Mouse (Mus musculus) lung, embryonic 14.5 days (tissue): Measurements from ENCODE around the gene Clmn. TPM values are rescaled to one million over a fixed set of nuclear protein-coding genes. Genes with fewer than 3 reads are reported as not detected.
"Not testable (repeated sequence)": the region's sequence is repeated elsewhere in the genome, so short reads cannot be mapped to it uniquely, and the experiment has no call there.

Source experiments
- ATAC-seq: fragments of 200-750 bp; cut with Nextera tagmentation; 2 replicates; pipeline ENCODE4 v1.8.0; 2017; ENCODE audit warnings: mild to moderate bottlenecking, moderate TSS enrichment, moderate library complexity; ENCODE audit not compliant: insufficient read depth
- DNase-seq: peaks from one replicate; pipeline ENCODE4 v3.0.0-alpha.2; 2015
- H3K27ac ChIP-seq: fragments of 300-500 bp; sonication (generic); 2 replicates; pipeline ENCODE4 v1.5.1; 2014; ENCODE audit warnings: low read depth, mild to moderate bottlenecking, moderate library complexity
- H3K27me3 ChIP-seq: fragments of 300-500 bp; sonication (generic); 2 replicates; pipeline ENCODE4 v1.6.1; 2014; ENCODE audit warnings: low read length, control low read depth; ENCODE audit not compliant: insufficient read depth
- H3K36me3 ChIP-seq: fragments of 300-500 bp; sonication (generic); 2 replicates; pipeline ENCODE4 v1.6.1; 2014; ENCODE audit warnings: control low read depth; ENCODE audit not compliant: insufficient read depth
- H3K4me1 ChIP-seq: fragments of 300-500 bp; sonication (generic); 2 replicates; pipeline ENCODE4 v1.6.1; 2014; ENCODE audit warnings: antibody characterized with exemption, control low read depth; ENCODE audit not compliant: insufficient read depth
- H3K4me2 ChIP-seq: fragments of 300-500 bp; sonication (generic); 2 replicates; pipeline ENCODE4 v1.6.1; 2014; ENCODE audit warnings: mild to moderate bottlenecking
- H3K4me3 ChIP-seq: fragments of 300-500 bp; sonication (generic); 2 replicates; pipeline ENCODE4 v1.5.1; 2014; ENCODE audit warnings: low read depth, low read length
- H3K9ac ChIP-seq: fragments of 300-500 bp; sonication (generic); 2 replicates; pipeline ENCODE4 v1.6.1; 2014
- H3K9me3 ChIP-seq: fragments of 300-500 bp; sonication (generic); 2 replicates; pipeline ENCODE4 v1.6.1; 2016; ENCODE audit warnings: low read depth, low read length, control low read depth
- CTCF ChIP-seq: IDR thresholded peaks from 2 replicates; pipeline ENCODE4 v1.5.1; 2016; ENCODE audit warnings: antibody characterized with exemption, low read depth
- WGBS: fragments of 180-500 bp; shearing (Covaris S2); extraction: QIAGEN DNeasy Blood & Tissue Kit; methylation state at CpG from one replicate; pipeline ENCODE4 v1.1.7; 2014; 5-methylcytosine and 5-hydroxymethylcytosine counted together
- polyA plus RNA-seq: library from polyadenylated mRNA; unstranded; fragments of >200 nt; fragmentation: Nextera tagmentation; extraction: Ambion mirVana; gene quantifications from 2 replicates; pipeline ENCODE4 v1.2.1, GENCODE M21; 2014

The Clmn gene
- polyA plus RNA-seq, 1 experiment from 2014 or later = 2.1 TPM

GRCm38 (mm10) chr12:104834772-104835171, 30.1 kb downstream of the Clmn start:
- Histone ChIP-seq H3K27ac (no peak overlapping the region), H3K36me3 (no peaks in the 10 kb centered on the region), H3K4me3 (no peak overlapping the region), H3K9me3 (no peaks in the 10 kb centered on the region), H3K4me2 (no peak overlapping the region), H3K9ac (no peak overlapping the region), H3K4me1 (no peaks in the 10 kb centered on the region; the same call in 1 of the 2 replicates), H3K27me3 (no peaks in the 10 kb centered on the region)
- DNase-seq (no peak), ATAC-seq (no peak)
- no peak for TF ChIP-seq CTCF
- WGBS = 60% methylated on average over 4 of the region's 4 CpGs

GRCm38 (mm10) chr12:104830666-104831435, 34.0 kb downstream of the Clmn start:
- DNase-seq = no peak
- Histone ChIP-seq H3K4me3 (no peak overlapping the region), H3K9me3 (no peaks in the 10 kb centered on the region), H3K27ac (no peak overlapping the region), H3K4me1 (no peaks in the 10 kb centered on the region; the same call in 1 of the 2 replicates), H3K27me3 (no peaks in the 10 kb centered on the region), H3K4me2 (no peak overlapping the region), H3K9ac (no peak overlapping the region), H3K36me3 (no peaks in the 10 kb centered on the region)
- no peak for ATAC-seq
- no peak for TF ChIP-seq CTCF
- 75% methylated on average over 17 of the region's 17 CpGs for WGBS

- ATAC-seq = no peak; the same call in 1 of the 2 replicates
Measured at GRCm38 (mm10) chr12:104830283-104830639, 34.6 kb downstream of the Clmn start.

GRCm38 (mm10) chr12:104829596-104830282, 35.1 kb downstream of the Clmn start:
- Histone ChIP-seq H3K9ac (no peak overlapping the region), H3K4me3 (no peak overlapping the region), H3K36me3 (no peaks in the 10 kb centered on the region), H3K4me2 (no peak overlapping the region), H3K27ac (peak overlapping the region; percentile 18; the same call in 1 of the 2 replicates), H3K9me3 (no peaks in the 10 kb centered on the region), H3K27me3 (no peaks in the 10 kb centered on the region), H3K4me1 (peaks cover 8% of the 10 kb centered on the region; the same call in 1 of the 2 replicates)
- DNase-seq = peak; percentile 77
- WGBS = 36% methylated on average over 6 of the region's 6 CpGs
- ATAC-seq = peak; percentile 64
- peak; percentile 62 for TF ChIP-seq CTCF

More at GRCm38 (mm10) chr12:104830283-104830639, 34.6 kb downstream of the Clmn start:
- WGBS = 66% methylated on average over 7 of the region's 7 CpGs
- Histone ChIP-seq H3K27ac (peak overlapping the region; percentile 18; the same call in 1 of the 2 replicates), H3K4me1 (peaks cover 3% of the 10 kb centered on the region; the same call in 1 of the 2 replicates), H3K36me3 (no peaks in the 10 kb centered on the region), H3K9me3 (no peaks in the 10 kb centered on the region), H3K27me3 (no peaks in the 10 kb centered on the region), H3K9ac (no peak overlapping the region), H3K4me3 (no peak overlapping the region), H3K4me2 (no peak overlapping the region)
- TF ChIP-seq CTCF = no peak
- no peak for DNase-seq

GRCm38 (mm10) chr12:104828986-104829385, 35.9 kb downstream of the Clmn start:
- not testable (repeated sequence) for DNase-seq, ATAC-seq

GRCm38 (mm10) chr12:104827721-104828120, 37.2 kb downstream of the Clmn start:
- DNase-seq (peak; percentile 37), ATAC-seq (no peak)
- Histone ChIP-seq H3K4me1 (peaks cover 18% of the 10 kb centered on the region), H3K9ac (no peak overlapping the region), H3K27me3 (no peaks in the 10 kb centered on the region), H3K36me3 (no peaks in the 10 kb centered on the region), H3K9me3 (no peaks in the 10 kb centered on the region), H3K27ac (no peak overlapping the region), H3K4me3 (no peak overlapping the region), H3K4me2 (no peak overlapping the region)
- no peak for TF ChIP-seq CTCF
- 39% methylated on average over 6 of the region's 6 CpGs for WGBS

More at GRCm38 (mm10) chr12:104828986-104829385, 35.9 kb downstream of the Clmn start:
- not testable (repeated sequence) for H3K4me2 ChIP-seq, H3K9me3 ChIP-seq, H3K27me3 ChIP-seq, H3K27ac ChIP-seq, H3K9ac ChIP-seq, H3K4me3 ChIP-seq, H3K36me3 ChIP-seq
- WGBS = 65% methylated on average over 4 of the region's 4 CpGs
- H3K4me1 ChIP-seq = peaks cover 13% of the 10 kb centered on the region

GRCm38 (mm10) chr12:104824907-104825267, 40.0 kb downstream of the Clmn start:
- peak overlapping the region; percentile 50; the same call in 1 of the 2 replicates for H3K27ac ChIP-seq
- H3K9ac ChIP-seq = no peak overlapping the region
- no peak overlapping the region for H3K4me3 ChIP-seq

More at GRCm38 (mm10) chr12:104824907-104825267, 40.0 kb downstream of the Clmn start:
- no peaks in the 10 kb centered on the region for H3K27me3 ChIP-seq
- DNase-seq (no peak), ATAC-seq (peak; percentile 25; the same call in 1 of the 2 replicates)
- TF ChIP-seq CTCF = no peak
- peaks cover 18% of the 10 kb centered on the region for H3K4me1 ChIP-seq
- peak overlapping the region; percentile 31; the same call in 1 of the 2 replicates for H3K4me2 ChIP-seq
- no peaks in the 10 kb centered on the region for H3K36me3 ChIP-seq
- WGBS = 28% methylated on average over 6 of the region's 6 CpGs
- H3K9me3 ChIP-seq = no peaks in the 10 kb centered on the region
